Mouse (Mus musculus): Measurements from ENCODE around the gene Plb1. TPM values are rescaled to one million over a fixed set of nuclear protein-coding genes. Genes with fewer than 3 reads are reported as not detected.

Gene Plb1
- polyA plus RNA-seq, 1 experiment from 2014 or later, result 0.14 TPM

- no peak overlapping the region for H3K4me3 ChIP-seq (replicated peaks)
These were observed 28.2 kb downstream of the Plb1 start for GRCm38 (mm10) chr5:32260751-32261150.

GRCm38 (mm10) chr5:32261251-32261650 is 28.7 kb downstream of the Plb1 start:
- 91% methylated on average over 3 of the region's 3 CpGs for WGBS
- Histone ChIP-seq H3K4me1 (replicated peaks) (no peaks in the 10 kb centered on the region), H3K9ac (replicated peaks) (no peak overlapping the region), H3K4me3 (replicated peaks) (no peak overlapping the region), H3K27me3 (no peaks in the 10 kb centered on the region), H3K4me2 (no peak overlapping the region), H3K36me3 (no peaks in the 10 kb centered on the region), H3K27ac (no peak overlapping the region), H3K9me3 (no peaks in the 10 kb centered on the region)
- ATAC-seq (ENCODE audit: insufficient number of reproducible peaks, insufficient read depth, low FRiP score, low TSS enrichment, low read depth), result no peak

More at GRCm38 (mm10) chr5:32260751-32261150, 28.2 kb downstream of the Plb1 start:
- no peaks in the 10 kb centered on the region for H3K36me3 ChIP-seq
- H3K4me1 ChIP-seq (replicated peaks), result no peaks in the 10 kb centered on the region
- no peak overlapping the region for H3K9ac ChIP-seq (replicated peaks)
- no peak overlapping the region for H3K4me2 ChIP-seq
- ATAC-seq (ENCODE audit: insufficient number of reproducible peaks, insufficient read depth, low FRiP score, low TSS enrichment, low read depth), result no peak
- H3K27ac ChIP-seq, result no peak overlapping the region
- 66% methylated on average over 5 of the region's 5 CpGs for WGBS
- H3K9me3 ChIP-seq, result no peaks in the 10 kb centered on the region
- H3K27me3 ChIP-seq, result no peaks in the 10 kb centered on the region

GRCm38 (mm10) chr5:32262534-32262933 is 30.0 kb downstream of the Plb1 start:
- no peaks in the 10 kb centered on the region for H3K4me1 ChIP-seq (replicated peaks)
- WGBS, result 86% methylated on average over 4 of the region's 4 CpGs
- H3K27ac ChIP-seq, result no peak overlapping the region
- no peaks in the 10 kb centered on the region for H3K27me3 ChIP-seq
- H3K4me2 ChIP-seq, result no peak overlapping the region
- no peak for ATAC-seq (ENCODE audit: insufficient number of reproducible peaks, insufficient read depth, low FRiP score, low TSS enrichment, low read depth)
- H3K9me3 ChIP-seq, result 0 out of 2 replicates have a peak, but pooled peaks cover 5% of the 10 kb centered on the region
- H3K9ac ChIP-seq (replicated peaks), result no peak overlapping the region
- no peaks in the 10 kb centered on the region for H3K36me3 ChIP-seq
- no peak overlapping the region for H3K4me3 ChIP-seq (replicated peaks)

GRCm38 (mm10) chr5:32272502-32272901 is 40.0 kb downstream of the Plb1 start:
- Histone ChIP-seq H3K36me3 (no peaks in the 10 kb centered on the region), H3K4me2 (no peak overlapping the region), H3K4me3 (replicated peaks) (no peak overlapping the region), H3K27me3 (no peaks in the 10 kb centered on the region), H3K4me1 (replicated peaks) (no peaks in the 10 kb centered on the region), H3K27ac (no peak overlapping the region), H3K9ac (replicated peaks) (no peak overlapping the region), H3K9me3 (no peaks in the 10 kb centered on the region)
- no peak for ATAC-seq (ENCODE audit: insufficient number of reproducible peaks, insufficient read depth, low FRiP score, low TSS enrichment, low read depth)
- 50% methylated on average over 7 of the region's 7 CpGs for WGBS

GRCm38 (mm10) chr5:32278000-32278694 is 45.6 kb downstream of the Plb1 start:
- Histone ChIP-seq H3K9me3 (no peaks in the 10 kb centered on the region), H3K27me3 (no peaks in the 10 kb centered on the region), H3K9ac (replicated peaks) (no peak overlapping the region), H3K4me2 (no peak overlapping the region), H3K27ac (no peak overlapping the region), H3K4me3 (replicated peaks) (no peak overlapping the region), H3K4me1 (replicated peaks) (peaks cover 3% of the 10 kb centered on the region; the same call in 1 of the 2 replicates), H3K36me3 (no peaks in the 10 kb centered on the region)
- 74% methylated on average over 5 of the region's 5 CpGs for WGBS
- ATAC-seq (ENCODE audit: insufficient number of reproducible peaks, insufficient read depth, low FRiP score, low TSS enrichment, low read depth), result no peak

- no peaks in the 10 kb centered on the region for H3K9me3 ChIP-seq
- no peaks in the 10 kb centered on the region for H3K36me3 ChIP-seq
- no peak for ATAC-seq (ENCODE audit: insufficient number of reproducible peaks, insufficient read depth, low FRiP score, low TSS enrichment, low read depth)
- H3K27me3 ChIP-seq, result no peaks in the 10 kb centered on the region
- WGBS, result 48% methylated on average over 3 of the region's 3 CpGs
- H3K4me2 ChIP-seq, result no peak overlapping the region
- H3K4me1 ChIP-seq (replicated peaks), result peaks cover 3% of the 10 kb centered on the region; the same call in 1 of the 2 replicates
- H3K27ac ChIP-seq, result no peak overlapping the region
- H3K9ac ChIP-seq (replicated peaks), result no peak overlapping the region
- H3K4me3 ChIP-seq (replicated peaks), result no peak overlapping the region
These were observed 47.6 kb downstream of the Plb1 start for GRCm38 (mm10) chr5:32280066-32280465.

GRCm38 (mm10) chr5:32282345-32282744 is 49.8 kb downstream of the Plb1 start:
- H3K9ac ChIP-seq (replicated peaks), result no peak overlapping the region
- H3K4me3 ChIP-seq (replicated peaks), result no peak overlapping the region
- 52% methylated on average over 4 of the region's 4 CpGs for WGBS
- H3K9me3 ChIP-seq, result no peaks in the 10 kb centered on the region
- no peaks in the 10 kb centered on the region for H3K27me3 ChIP-seq
- H3K4me2 ChIP-seq, result no peak overlapping the region
- H3K4me1 ChIP-seq (replicated peaks), result peaks cover 3% of the 10 kb centered on the region; the same call in 1 of the 2 replicates
- no peak overlapping the region for H3K27ac ChIP-seq
- ATAC-seq (ENCODE audit: insufficient number of reproducible peaks, insufficient read depth, low FRiP score, low TSS enrichment, low read depth), result no peak
- H3K36me3 ChIP-seq, result no peaks in the 10 kb centered on the region

GRCm38 (mm10) chr5:32283457-32283856 is 50.9 kb downstream of the Plb1 start:
- Histone ChIP-seq H3K27me3 (no peaks in the 10 kb centered on the region), H3K9ac (replicated peaks) (no peak overlapping the region), H3K9me3 (no peaks in the 10 kb centered on the region), H3K4me2 (no peak overlapping the region), H3K27ac (no peak overlapping the region), H3K4me1 (replicated peaks) (peaks cover 3% of the 10 kb centered on the region; the same call in 1 of the 2 replicates), H3K36me3 (no peaks in the 10 kb centered on the region), H3K4me3 (replicated peaks) (no peak overlapping the region)
- no peak for ATAC-seq (ENCODE audit: insufficient number of reproducible peaks, insufficient read depth, low FRiP score, low TSS enrichment, low read depth)
- WGBS, result 72% methylated on average over 2 of the region's 2 CpGs

GRCm38 (mm10) chr5:32286315-32286714 is 53.8 kb downstream of the Plb1 start:
- Histone ChIP-seq H3K27ac (no peak overlapping the region), H3K4me2 (no peak overlapping the region), H3K9ac (replicated peaks) (no peak overlapping the region), H3K27me3 (no peaks in the 10 kb centered on the region), H3K4me1 (replicated peaks) (peaks cover 3% of the 10 kb centered on the region; the same call in 1 of the 2 replicates), H3K36me3 (no peaks in the 10 kb centered on the region), H3K9me3 (no peaks in the 10 kb centered on the region), H3K4me3 (replicated peaks) (no peak overlapping the region)
- WGBS, result 71% methylated on average over 4 of the region's 4 CpGs
- no peak for ATAC-seq (ENCODE audit: insufficient number of reproducible peaks, insufficient read depth, low FRiP score, low TSS enrichment, low read depth)

GRCm38 (mm10) chr5:32288021-32288420 is 55.5 kb downstream of the Plb1 start:
- Histone ChIP-seq H3K9me3 (no peaks in the 10 kb centered on the region), H3K9ac (replicated peaks) (no peak overlapping the region), H3K4me3 (replicated peaks) (no peak overlapping the region), H3K4me2 (no peak overlapping the region), H3K36me3 (no peaks in the 10 kb centered on the region), H3K27me3 (no peaks in the 10 kb centered on the region), H3K27ac (no peak overlapping the region), H3K4me1 (replicated peaks) (no peaks in the 10 kb centered on the region)
- ATAC-seq (ENCODE audit: insufficient number of reproducible peaks, insufficient read depth, low FRiP score, low TSS enrichment, low read depth), result no peak

- no peaks in the 10 kb centered on the region for H3K9me3 ChIP-seq
- H3K27me3 ChIP-seq, result no peaks in the 10 kb centered on the region
- no peak overlapping the region for H3K4me3 ChIP-seq (replicated peaks)
- H3K4me1 ChIP-seq (replicated peaks), result no peaks in the 10 kb centered on the region
- H3K27ac ChIP-seq, result no peak overlapping the region
- WGBS, result 75% methylated on average over 2 of the region's 2 CpGs
- no peak for ATAC-seq (ENCODE audit: insufficient number of reproducible peaks, insufficient read depth, low FRiP score, low TSS enrichment, low read depth)
- H3K36me3 ChIP-seq, result no peaks in the 10 kb centered on the region
- no peak overlapping the region for H3K4me2 ChIP-seq
- H3K9ac ChIP-seq (replicated peaks), result no peak overlapping the region
These were observed 58.8 kb downstream of the Plb1 start for GRCm38 (mm10) chr5:32291316-32291715.
